Mouse (Mus musculus) bone marrow, adult 2 months (tissue): Measurements from ENCODE around the gene Cwc22. TPM values are rescaled to one million over a fixed set of nuclear protein-coding genes. Genes with fewer than 3 reads are reported as not detected.

ENCODE experiments used
- H3K27ac ChIP-seq: fragments of 200-500 bp; 2 replicates; pipeline ENCODE4 v1.5.1; 2012; ENCODE audit warnings: low read depth, mild to moderate bottlenecking, control low read depth, inconsistent platforms, low read length; ENCODE audit not compliant: control insufficient read depth, poor library complexity, insufficient read depth
- H3K4me1 ChIP-seq: fragments of 200-500 bp; 2 replicates; pipeline ENCODE4 v1.6.1; 2011; ENCODE audit warnings: low read length; ENCODE audit not compliant: control insufficient read depth, insufficient read depth
- H3K4me3 ChIP-seq: fragments of 200-500 bp; replicated peaks from 2 replicates; pipeline ENCODE3; 2011; ENCODE audit warnings: mild to moderate bottlenecking, low read depth, low read length, control low read depth; ENCODE audit not compliant: control insufficient read depth
- CTCF ChIP-seq: fragments of 200-500 bp; IDR thresholded peaks from 2 replicates; pipeline ENCODE4 v1.5.1; 2011; ENCODE audit warnings: low read length, control low read depth; ENCODE audit not compliant: control insufficient read depth, insufficient read depth
- POLR2A ChIP-seq: fragments of 200-500 bp; IDR thresholded peaks from 2 replicates; pipeline ENCODE4 v1.6.1; 2011; ENCODE audit warnings: low read depth, mild to moderate bottlenecking, control low read depth, low read length, borderline replicate concordance; ENCODE audit not compliant: control insufficient read depth
- WGBS: fragments of 180-500 bp; shearing (Covaris S2); methylation state at CpG from one replicate; pipeline ENCODE4 v1.1.7; 2018; 5-methylcytosine and 5-hydroxymethylcytosine counted together
- polyA plus RNA-seq: library from polyadenylated mRNA; stranded (reverse); fragments of >200 nt; gene quantifications from 2 replicates; pipeline ENCODE4 v1.2.4, GENCODE M21; 2011; ENCODE audit warnings: low replicate concordance; ENCODE audit not compliant: missing spikeins, insufficient read depth, insufficient read length

The Cwc22 gene
- polyA plus RNA-seq, 1 experiment: 14.5 TPM

DNA sequence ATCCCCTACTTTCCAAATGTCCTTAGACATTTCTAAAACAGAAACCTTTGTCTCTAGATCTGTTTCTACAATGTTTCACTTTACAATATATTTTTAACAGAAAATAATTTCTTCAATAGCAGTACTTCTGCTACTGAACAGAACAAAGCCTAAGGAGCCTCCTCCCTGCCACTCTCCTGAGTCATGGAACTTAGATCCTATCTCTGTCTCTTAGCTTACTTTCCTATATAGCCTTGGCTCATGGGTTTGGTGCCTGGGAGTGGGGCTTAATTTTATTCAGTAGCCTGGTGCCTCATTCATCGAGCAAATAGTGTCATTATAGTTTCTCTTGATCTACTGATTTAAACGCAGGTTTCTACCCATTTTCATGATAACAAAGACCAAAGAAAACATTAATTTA is 4.2 kb downstream of the Cwc22 start:
- TF ChIP-seq CTCF: no peak
- no peak for TF ChIP-seq POLR2A
- no peaks in the 10 kb centered on the region for H3K4me1 ChIP-seq
- H3K4me3 ChIP-seq: no peak overlapping the region
- no peak overlapping the region for H3K27ac ChIP-seq
- WGBS: 82% methylated on average over 2 of the region's 2 CpGs

DNA sequence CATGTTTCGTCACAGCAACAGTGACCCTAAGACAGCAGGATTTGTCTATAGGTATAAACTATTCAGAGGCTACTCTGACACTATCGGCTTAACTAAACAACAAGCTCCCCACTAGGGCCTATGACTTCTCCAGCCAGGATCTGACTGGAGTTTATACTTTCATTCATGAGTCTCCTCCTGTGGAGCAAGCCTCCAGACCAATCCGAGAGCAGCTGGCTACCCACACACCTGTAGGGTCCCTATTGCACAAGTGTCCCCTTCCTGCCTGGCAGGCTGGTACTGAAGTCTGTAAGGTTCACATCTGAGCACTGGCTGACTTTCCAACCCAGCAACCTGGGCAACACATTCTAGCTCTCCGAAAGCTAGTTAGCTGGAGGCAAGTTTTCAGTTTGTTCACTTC is 7.9 kb downstream of the Cwc22 start:
- no peak overlapping the region for H3K4me3 ChIP-seq
- 81% methylated on average over 4 of the region's 4 CpGs for WGBS
- TF ChIP-seq POLR2A: no peak
- TF ChIP-seq CTCF: no peak
- no peak overlapping the region for H3K27ac ChIP-seq
- no peaks in the 10 kb centered on the region for H3K4me1 ChIP-seq

DNA sequence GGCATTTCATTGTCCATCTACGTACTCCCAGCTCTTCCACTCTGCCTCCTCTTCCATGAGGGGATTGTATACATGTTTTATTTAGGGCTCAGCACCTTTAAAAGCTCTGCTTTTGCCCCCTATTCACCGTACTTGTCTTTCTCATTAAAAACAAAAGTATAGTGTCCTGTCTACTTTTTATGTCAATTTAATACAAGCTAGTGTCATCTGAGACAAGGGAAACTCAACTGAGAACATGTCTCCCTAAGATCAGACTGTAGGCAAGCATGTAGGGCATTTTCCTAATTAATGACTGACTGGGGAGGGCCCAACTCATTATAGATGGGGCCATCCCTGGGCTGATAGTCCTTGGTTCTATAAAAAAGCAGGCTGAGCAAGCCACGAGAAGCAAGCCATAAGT is 8.4 kb downstream of the Cwc22 start:
- no peak for TF ChIP-seq POLR2A
- TF ChIP-seq CTCF: no peak
- Histone ChIP-seq H3K4me3 (no peak overlapping the region), H3K27ac (no peak overlapping the region), H3K4me1 (no peaks in the 10 kb centered on the region)
- whole genome bisulfite sequencing: 78% methylated on average over 3 of the region's 3 CpGs

DNA sequence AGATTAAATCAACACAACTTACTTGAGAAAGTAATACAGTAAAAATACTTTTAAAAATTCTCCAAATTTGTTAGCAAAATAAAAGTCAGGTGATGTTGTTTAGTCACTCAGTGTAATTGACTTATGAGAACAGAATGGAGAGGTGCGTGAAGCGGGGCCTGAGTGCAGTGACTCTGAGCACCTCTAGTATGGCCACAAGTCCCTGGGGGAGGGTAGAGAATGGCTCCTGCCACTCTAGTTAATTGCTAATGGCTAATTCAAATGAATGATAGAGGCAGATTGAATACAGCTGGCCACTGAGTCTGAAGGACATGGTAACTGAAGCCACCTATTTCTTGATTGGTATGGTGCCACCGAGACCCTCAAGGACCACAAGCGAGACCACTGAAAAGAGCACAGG is 12.0 kb downstream of the Cwc22 start:
- TF ChIP-seq POLR2A (no peak), CTCF (no peak)
- no peak overlapping the region for H3K27ac ChIP-seq
- no peaks in the 10 kb centered on the region for H3K4me1 ChIP-seq
- no peak overlapping the region for H3K4me3 ChIP-seq
- WGBS: 95% methylated on average over 4 of the region's 4 CpGs

DNA sequence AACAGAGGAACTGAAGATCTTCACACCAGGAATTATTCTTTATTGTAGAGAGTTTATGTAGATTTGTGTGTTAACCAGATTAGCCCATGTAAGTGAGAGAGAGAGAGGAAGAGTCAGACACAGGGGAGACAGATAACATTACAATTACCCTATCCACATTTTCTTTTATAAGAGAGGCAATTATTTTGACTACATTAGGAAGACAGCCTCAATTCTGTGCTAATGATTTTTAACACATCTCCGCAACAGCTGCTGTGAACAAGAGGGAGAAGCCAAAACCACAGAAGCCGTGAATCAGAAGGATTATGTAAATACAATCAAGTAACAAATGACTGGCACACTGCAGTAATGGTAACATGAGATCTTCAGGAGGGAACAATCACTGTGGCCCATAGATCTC is 12.5 kb downstream of the Cwc22 start:
- WGBS: 76% methylated on average over 2 of the region's 2 CpGs
- no peak overlapping the region for H3K27ac ChIP-seq
- TF ChIP-seq CTCF (no peak), POLR2A (no peak)
- no peak overlapping the region for H3K4me3 ChIP-seq
- no peaks in the 10 kb centered on the region for H3K4me1 ChIP-seq

DNA sequence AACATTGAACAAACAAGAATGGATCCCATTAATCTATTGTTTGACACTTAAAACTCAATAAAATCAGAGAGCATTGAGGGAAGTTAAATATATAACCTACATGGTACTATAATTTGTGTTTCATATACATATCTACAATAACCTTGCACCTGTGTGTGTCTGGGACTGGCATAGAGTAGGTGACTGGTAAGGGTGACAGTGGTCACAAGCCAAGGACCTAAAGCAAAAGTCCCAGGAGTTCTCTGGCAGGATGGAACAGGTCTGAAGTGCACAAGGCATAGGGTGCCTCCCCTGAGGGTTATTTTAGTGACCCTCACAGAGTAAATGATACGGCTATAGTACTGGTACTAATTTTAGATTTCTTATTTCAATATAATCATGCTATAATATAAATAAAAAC is 14.2 kb downstream of the Cwc22 start:
- Histone ChIP-seq H3K4me3 (no peak overlapping the region), H3K27ac (no peak overlapping the region), H3K4me1 (no peaks in the 10 kb centered on the region)
- TF ChIP-seq POLR2A (no peak), CTCF (no peak)
- 85% methylated on average over 1 of the region's 1 CpGs for WGBS

DNA sequence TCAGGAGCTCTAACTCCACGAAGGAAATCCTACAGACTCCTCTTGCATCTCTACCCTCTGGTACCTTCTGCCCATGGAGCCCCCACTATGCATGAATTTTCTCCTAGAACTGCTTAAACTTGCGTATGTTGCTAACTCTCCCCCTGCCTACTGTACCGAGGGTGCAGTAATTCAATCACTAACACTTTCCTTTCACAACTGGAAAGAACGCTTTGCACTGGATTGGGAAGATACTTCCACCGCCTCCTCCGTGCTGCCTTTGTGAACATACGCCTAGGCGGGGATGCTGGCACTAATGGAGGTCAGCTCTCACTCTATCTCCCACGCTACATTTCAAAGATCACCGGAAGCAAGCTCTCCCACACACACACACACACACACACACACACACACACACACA is 17.8 kb downstream of the Cwc22 start:
- Histone ChIP-seq H3K4me1 (no peaks in the 10 kb centered on the region), H3K4me3 (no peak overlapping the region), H3K27ac (no peak overlapping the region)
- TF ChIP-seq CTCF: no peak
- 92% methylated on average over 10 of the region's 10 CpGs for WGBS

DNA sequence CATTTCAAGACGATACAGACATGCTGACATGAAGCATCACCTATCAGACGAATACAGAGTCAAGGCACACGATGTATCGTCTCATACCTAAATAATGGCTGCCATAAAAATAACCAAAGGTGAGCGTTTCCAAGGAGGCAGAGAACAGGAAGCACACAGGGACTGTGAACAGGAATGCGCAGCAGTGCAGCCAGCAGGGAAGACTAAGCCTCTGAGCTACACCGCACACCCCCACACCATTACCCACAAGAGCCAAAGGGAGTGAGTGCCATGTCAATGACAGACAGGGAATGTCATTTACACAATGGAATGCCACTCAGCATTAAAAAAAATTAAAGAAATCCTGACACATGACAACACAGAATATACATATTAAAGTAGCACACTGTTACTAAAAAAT is 19.7 kb downstream of the Cwc22 start:
- no peak for TF ChIP-seq POLR2A
- TF ChIP-seq CTCF: no peak
- H3K4me3 ChIP-seq: no peak overlapping the region
- 92% methylated on average over 7 of the region's 7 CpGs for WGBS
- H3K4me1 ChIP-seq: no peaks in the 10 kb centered on the region
- no peak overlapping the region for H3K27ac ChIP-seq

DNA sequence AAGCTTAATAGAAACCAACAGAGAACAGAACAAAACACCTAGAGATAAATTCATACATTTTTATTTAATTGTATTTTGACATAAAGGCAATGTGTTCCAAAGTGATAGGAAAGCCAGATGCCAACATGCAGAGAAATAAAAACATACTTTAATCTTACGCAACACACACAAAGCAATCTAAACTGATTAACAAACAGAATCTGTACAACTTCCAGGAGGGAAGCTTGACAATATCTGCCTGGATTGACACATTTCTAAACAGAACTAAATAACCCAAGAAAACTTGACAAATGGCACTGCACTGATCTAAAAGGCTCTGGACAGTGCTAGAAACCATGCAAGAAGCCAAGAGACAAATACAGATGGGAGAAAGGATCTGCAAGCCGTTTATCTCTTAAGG is 20.2 kb downstream of the Cwc22 start:
- Histone ChIP-seq H3K4me1 (no peaks in the 10 kb centered on the region), H3K4me3 (no peak overlapping the region), H3K27ac (no peak overlapping the region)
- no peak for TF ChIP-seq CTCF
- no peak for TF ChIP-seq POLR2A
- 94% methylated on average over 2 of the region's 2 CpGs for WGBS
